Mouse (Mus musculus) ES-E14 (cell line): ENCODE data around the gene Kdm5a.

Experiments used
- CHD2 ChIP-seq: IDR thresholded peaks from 2 replicates; pipeline ENCODE4 v1.6.1; 2014; ENCODE audit warnings: mild to moderate bottlenecking, low read depth, low read length, inconsistent platforms
- ZC3H11A ChIP-seq: IDR thresholded peaks from 2 replicates; pipeline ENCODE4 v1.6.1; 2012; ENCODE audit warnings: low read depth, mild to moderate bottlenecking, inconsistent platforms, low read length, borderline replicate concordance
- ZNF384 ChIP-seq: IDR thresholded peaks from 2 replicates; pipeline ENCODE4 v1.6.1; 2012; ENCODE audit warnings: low read depth, low read length, inconsistent platforms

DNA sequence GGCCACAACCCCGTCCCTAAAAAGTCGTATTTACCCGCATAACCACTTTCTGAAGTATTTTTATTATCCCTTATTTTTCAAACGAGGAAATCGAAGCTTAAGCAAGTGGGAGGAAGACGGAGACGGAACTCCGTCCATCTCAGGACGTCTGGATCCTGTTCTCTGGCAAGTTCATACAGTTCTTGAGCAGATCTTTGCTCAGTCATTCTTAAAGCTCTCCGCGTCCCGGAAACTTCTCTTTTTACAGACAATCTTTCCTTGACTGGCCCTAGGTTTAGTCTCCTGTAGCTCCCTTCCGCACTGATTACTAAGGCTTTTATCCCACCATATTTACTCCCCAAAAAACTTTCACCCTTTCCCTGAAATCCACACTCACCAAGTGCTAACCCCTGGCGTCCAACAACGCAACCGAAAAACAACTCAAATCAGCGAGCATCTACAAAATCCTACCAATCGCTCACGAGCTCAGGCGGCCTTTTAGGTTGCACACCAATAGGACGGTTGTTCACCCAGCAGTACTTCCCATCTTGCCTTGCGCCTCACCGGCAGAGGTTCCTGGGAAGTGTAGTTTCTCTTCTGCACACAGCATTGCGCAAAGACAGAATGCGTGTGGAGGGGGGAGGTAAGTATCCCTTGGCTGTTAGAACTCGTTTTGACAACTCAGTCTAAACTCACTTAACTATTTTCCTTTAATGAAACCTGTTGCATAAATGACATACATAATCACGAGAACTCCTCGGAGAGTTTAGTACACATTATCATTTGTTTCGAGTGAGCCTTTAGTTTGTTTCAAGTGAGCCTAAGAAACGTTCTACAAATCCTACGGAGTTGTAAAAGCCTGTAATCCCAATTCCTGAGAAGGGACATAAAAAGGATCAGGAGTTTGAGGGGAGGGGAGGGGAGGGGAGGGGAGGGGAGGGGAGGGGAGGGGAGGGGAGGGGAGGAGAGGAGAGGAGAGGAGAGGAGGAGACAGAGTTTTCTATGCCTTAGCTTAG is 6.7 kb upstream of the Kdm5a start:
- TF ChIP-seq CHD2 = 0 out of 2 replicates have a peak, but pooled peaks have one; percentile 35
- TF ChIP-seq ZC3H11A = no peak
- no peak for TF ChIP-seq ZNF384
